Mouse (Mus musculus) midbrain, embryonic 12.5 days (tissue): Measurements from ENCODE around the gene Arfgef3. TPM values are rescaled to one million over a fixed set of nuclear protein-coding genes. Genes with fewer than 3 reads are reported as not detected.
"Not testable (repeated sequence)": the region's sequence is repeated elsewhere in the genome, so short reads cannot be mapped to it uniquely, and the experiment has no call there.

Experiments used
- ATAC-seq: fragments of 200-750 bp; cut with Nextera tagmentation; 2 replicates; pipeline ENCODE4 v1.8.0; 2017; ENCODE audit warnings: low read depth, moderate TSS enrichment, moderate library complexity; ENCODE audit not compliant: low FRiP score
- H3K27ac ChIP-seq: fragments of 300-500 bp; sonication (generic); replicated peaks from 2 replicates; pipeline ENCODE4 v1.5.1; 2016; ENCODE audit warnings: mild to moderate bottlenecking
- H3K27me3 ChIP-seq: fragments of 300-500 bp; sonication (generic); 2 replicates; pipeline ENCODE4 v1.6.1; 2016; ENCODE audit warnings: mild to moderate bottlenecking
- H3K36me3 ChIP-seq: fragments of 300-500 bp; sonication (generic); 2 replicates; pipeline ENCODE4 v1.6.1; 2016
- H3K4me1 ChIP-seq: fragments of 300-500 bp; sonication (generic); 2 replicates; pipeline ENCODE4 v1.6.1; 2016
- H3K4me2 ChIP-seq: fragments of 300-500 bp; sonication (generic); replicated peaks from 2 replicates; pipeline ENCODE4 v1.6.1; 2016; ENCODE audit warnings: mild to moderate bottlenecking, moderate library complexity
- H3K4me3 ChIP-seq: fragments of 300-500 bp; sonication (generic); 2 replicates; pipeline ENCODE4 v1.5.1; 2016; ENCODE audit warnings: mild to moderate bottlenecking
- H3K9ac ChIP-seq: fragments of 300-500 bp; sonication (generic); replicated peaks from 2 replicates; pipeline ENCODE4 v1.6.1; 2016; ENCODE audit warnings: mild to moderate bottlenecking, moderate library complexity
- H3K9me3 ChIP-seq: fragments of 300-500 bp; sonication (generic); 2 replicates; pipeline ENCODE4 v1.6.1; 2016; ENCODE audit warnings: mild to moderate bottlenecking
- WGBS: fragments of 180-500 bp; shearing (Covaris S2); methylation state at CpG from one replicate; pipeline ENCODE4 v1.1.7; 2016; 5-methylcytosine and 5-hydroxymethylcytosine counted together
- polyA plus RNA-seq: library from polyadenylated mRNA; unstranded; fragments of >200 nt; fragmentation: Nextera tagmentation; extraction: Ambion mirVana; gene quantifications from 2 replicates; pipeline ENCODE4 v1.2.1, GENCODE M21; 2016

Gene Arfgef3
- polyA plus RNA-seq, 1 experiment from 2014 or later, result 3.1 TPM

- not testable (repeated sequence) for H3K9ac ChIP-seq, H3K4me2 ChIP-seq, H3K4me3 ChIP-seq, H3K27me3 ChIP-seq, H3K27ac ChIP-seq, H3K9me3 ChIP-seq, ATAC-seq, H3K36me3 ChIP-seq, H3K4me1 ChIP-seq
- 85% methylated on average over 9 of the region's 9 CpGs for WGBS
Measured at GRCm38 (mm10) chr10:18559076-18559475, 184.7 kb downstream of the Arfgef3 start.

GRCm38 (mm10) chr10:18549321-18550216, 194.2 kb downstream of the Arfgef3 start:
- peak overlapping the region; percentile 67 for H3K4me2 ChIP-seq
- H3K9ac ChIP-seq, result peak overlapping the region; percentile 29
- H3K4me3 ChIP-seq, result peak overlapping the region; percentile 40
- ATAC-seq, result peak; percentile 65
- 2% methylated on average over 35 of the region's 35 CpGs for WGBS
- peaks cover 11% of the 10 kb centered on the region for H3K27me3 ChIP-seq
- no peaks in the 10 kb centered on the region for H3K9me3 ChIP-seq
- no peaks in the 10 kb centered on the region for H3K36me3 ChIP-seq
- peaks cover 10% of the 10 kb centered on the region; the same call in 1 of the 2 replicates for H3K4me1 ChIP-seq
- no peak overlapping the region for H3K27ac ChIP-seq

- Histone ChIP-seq H3K4me2 (no peak overlapping the region), H3K4me3 (no peak overlapping the region), H3K9ac (no peak overlapping the region), H3K9me3 (no peaks in the 10 kb centered on the region), H3K27me3 (peaks cover 14% of the 10 kb centered on the region), H3K27ac (no peak overlapping the region), H3K36me3 (no peaks in the 10 kb centered on the region), H3K4me1 (peaks cover 10% of the 10 kb centered on the region; the same call in 1 of the 2 replicates)
- no peak for ATAC-seq
- WGBS, result 90% methylated on average over 4 of the region's 4 CpGs
Measured at GRCm38 (mm10) chr10:18547381-18547780, 196.4 kb downstream of the Arfgef3 start.

- H3K4me2 ChIP-seq, result peak within 1 kb of the TSS; percentile 82
- peaks cover 14% of the 10 kb centered on the region for H3K27me3 ChIP-seq
- WGBS, result under 1% methylated on average over 22 of the region's 22 CpGs
- H3K4me1 ChIP-seq, result peaks cover 10% of the 10 kb centered on the region; the same call in 1 of the 2 replicates
- H3K36me3 ChIP-seq, result no peaks in the 10 kb centered on the region
- ATAC-seq, result peak; percentile 89
- H3K9ac ChIP-seq, result peak within 1 kb of the TSS; percentile 66
- peak within 1 kb of the TSS; percentile 57 for H3K4me3 ChIP-seq
- H3K27ac ChIP-seq, result 0 out of 2 replicates have a peak within 1 kb of the TSS, but pooled peaks have one; percentile 30
- no peaks in the 10 kb centered on the region for H3K9me3 ChIP-seq
Measured at GRCm38 (mm10) chr10:18545813-18546235, 197.9 kb downstream of the Arfgef3 start, which contains the start of gene Hebp2. Gene Hebp2 (minus strand): TSS chr10:18546076.

- no peaks in the 10 kb centered on the region for H3K9me3 ChIP-seq
- no peak for ATAC-seq
- WGBS, result 8% methylated on average over 13 of the region's 13 CpGs
- peak overlapping the region; percentile 82 for H3K4me2 ChIP-seq
- H3K27ac ChIP-seq, result no peak overlapping the region
- peaks cover 14% of the 10 kb centered on the region for H3K27me3 ChIP-seq
- H3K4me1 ChIP-seq, result peaks cover 10% of the 10 kb centered on the region; the same call in 1 of the 2 replicates
- peak overlapping the region; percentile 66 for H3K9ac ChIP-seq
- H3K4me3 ChIP-seq, result peak overlapping the region; percentile 57
- no peaks in the 10 kb centered on the region for H3K36me3 ChIP-seq
Measured at GRCm38 (mm10) chr10:18545309-18545708, 198.4 kb downstream of the Arfgef3 start.

GRCm38 (mm10) chr10:18536889-18537288, 206.9 kb downstream of the Arfgef3 start:
- no peak overlapping the region for H3K4me2 ChIP-seq
- peaks cover 2% of the 10 kb centered on the region for H3K36me3 ChIP-seq
- H3K9me3 ChIP-seq, result no peaks in the 10 kb centered on the region
- H3K4me3 ChIP-seq, result no peak overlapping the region
- H3K9ac ChIP-seq, result no peak overlapping the region
- no peak for ATAC-seq
- H3K27ac ChIP-seq, result no peak overlapping the region
- no peaks in the 10 kb centered on the region for H3K27me3 ChIP-seq
- no peaks in the 10 kb centered on the region for H3K4me1 ChIP-seq
- WGBS, result 94% methylated on average over 2 of the region's 2 CpGs

- ATAC-seq, result no peak
- Histone ChIP-seq H3K9me3 (no peaks in the 10 kb centered on the region), H3K36me3 (peaks cover 12% of the 10 kb centered on the region), H3K4me3 (no peak overlapping the region), H3K4me2 (no peak overlapping the region), H3K9ac (no peak overlapping the region), H3K27ac (no peak overlapping the region), H3K4me1 (peaks cover 2% of the 10 kb centered on the region; the same call in 1 of the 2 replicates), H3K27me3 (no peaks in the 10 kb centered on the region)
- WGBS, result 71% methylated on average over 8 of the region's 8 CpGs
Measured at GRCm38 (mm10) chr10:18532293-18532692, 211.5 kb downstream of the Arfgef3 start.

Other genes starting within 250 kb of the Arfgef3 start
- gene Hebp2, start 197.9 kb downstream of the Arfgef3 start, polyA plus RNA-seq, result 9.8 and 10.4 TPM in 2 replicates
- gene Gm4922, start 42.8 kb upstream of the Arfgef3 start, polyA plus RNA-seq, result 0.16 and 0.37 TPM in 2 replicates
- gene Perp, start 101.1 kb upstream of the Arfgef3 start, polyA plus RNA-seq, result 5.0 and 6.3 TPM in 2 replicates